Mouse (Mus musculus) midbrain, embryonic 16.5 days (tissue): Measurements from ENCODE around the gene Adra2a. TPM values are rescaled to one million over a fixed set of nuclear protein-coding genes. Genes with fewer than 3 reads are reported as not detected.

Source experiments
- ATAC-seq: fragments of 200-750 bp; cut with Nextera tagmentation; 2 replicates; pipeline ENCODE4 v1.8.0; 2017; ENCODE audit warnings: moderate TSS enrichment
- H3K27ac ChIP-seq: fragments of 300-500 bp; sonication (generic); 2 replicates; pipeline ENCODE4 v1.5.1; 2014; ENCODE audit warnings: mild to moderate bottlenecking, low read length, mixed read lengths
- H3K27me3 ChIP-seq: fragments of 300-500 bp; sonication (generic); 2 replicates; pipeline ENCODE4 v1.6.1; 2014; ENCODE audit warnings: low read depth, low read length, mixed read lengths; ENCODE audit not compliant: control insufficient read depth, insufficient read depth
- H3K36me3 ChIP-seq: fragments of 300-500 bp; sonication (generic); 2 replicates; pipeline ENCODE4 v1.6.1; 2014; ENCODE audit warnings: mild to moderate bottlenecking, low read length, moderate library complexity, mixed read lengths; ENCODE audit not compliant: control insufficient read depth, insufficient read depth
- H3K4me1 ChIP-seq: fragments of 300-500 bp; sonication (generic); 2 replicates; pipeline ENCODE4 v1.6.1; 2014; ENCODE audit warnings: mild to moderate bottlenecking, low read length, mixed read lengths; ENCODE audit not compliant: control insufficient read depth, insufficient read depth
- H3K4me2 ChIP-seq: fragments of 300-500 bp; sonication (generic); 2 replicates; pipeline ENCODE4 v1.6.1; 2014; ENCODE audit warnings: mild to moderate bottlenecking, low read length, mixed read lengths
- H3K4me3 ChIP-seq: fragments of 300-500 bp; sonication (generic); 2 replicates; pipeline ENCODE4 v1.5.1; 2014; ENCODE audit warnings: low read depth, mild to moderate bottlenecking, low read length, moderate library complexity, mixed read lengths
- H3K9ac ChIP-seq: fragments of 300-500 bp; sonication (generic); 2 replicates; pipeline ENCODE4 v1.6.1; 2014; ENCODE audit warnings: low read depth, low read length, mixed read lengths
- H3K9me3 ChIP-seq: fragments of 300-500 bp; sonication (generic); replicated peaks from 2 replicates; pipeline ENCODE4 v1.6.1; 2014; ENCODE audit warnings: mild to moderate bottlenecking, low read length, mixed read lengths; ENCODE audit not compliant: control insufficient read depth, poor library complexity, severe bottlenecking
- WGBS: fragments of 180-500 bp; shearing (Covaris S2); extraction: QIAGEN DNeasy Blood & Tissue Kit; methylation state at CpG from one replicate; pipeline ENCODE4 v1.1.7; 2014; 5-methylcytosine and 5-hydroxymethylcytosine counted together
- polyA plus RNA-seq: library from polyadenylated mRNA; unstranded; fragments of >200 nt; fragmentation: Nextera tagmentation; extraction: Ambion mirVana; gene quantifications from 2 replicates; pipeline ENCODE4 v1.2.1, GENCODE M21; 2015

The Adra2a gene
- polyA plus RNA-seq, 1 experiment from 2014 or later: 3.3 TPM

GRCm38 (mm10) chr19:54068447-54068846 lies 24.5 kb downstream of the Adra2a start:
- no peaks in the 10 kb centered on the region for H3K36me3 ChIP-seq
- 90% methylated on average over 7 of the region's 7 CpGs for WGBS

DNA sequence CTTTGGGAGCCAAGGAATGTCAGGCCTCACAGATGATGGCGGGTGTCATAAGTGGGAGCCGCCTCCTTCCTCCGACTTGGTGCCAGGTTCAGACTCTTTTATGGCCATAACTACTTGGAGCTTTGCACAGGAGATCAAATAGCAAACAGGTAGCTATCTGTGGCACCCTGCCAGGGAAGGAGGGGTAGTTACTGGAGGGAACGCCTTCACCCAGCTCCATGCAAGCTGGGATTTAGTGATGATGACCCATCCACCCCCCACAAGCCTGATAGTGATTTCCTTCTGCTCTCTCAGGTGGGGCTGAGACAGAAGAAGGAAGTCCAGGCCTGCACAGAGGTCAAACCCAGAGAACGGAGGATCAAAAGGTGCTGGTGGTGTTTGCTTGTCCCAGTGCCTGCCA lies 26.6 kb downstream of the Adra2a start:
- H3K27ac ChIP-seq: no peak overlapping the region
- H3K36me3 ChIP-seq: no peaks in the 10 kb centered on the region
- no peak overlapping the region for H3K9ac ChIP-seq
- 90% methylated on average over 5 of the region's 5 CpGs for WGBS
- H3K9me3 ChIP-seq: no peaks in the 10 kb centered on the region
- no peaks in the 10 kb centered on the region for H3K27me3 ChIP-seq
- H3K4me3 ChIP-seq: no peak overlapping the region
- no peak for ATAC-seq
- H3K4me1 ChIP-seq: no peaks in the 10 kb centered on the region
- no peak overlapping the region for H3K4me2 ChIP-seq

More at GRCm38 (mm10) chr19:54068447-54068846, 24.5 kb downstream of the Adra2a start:
- Histone ChIP-seq H3K9me3 (no peaks in the 10 kb centered on the region), H3K4me3 (no peak overlapping the region), H3K4me1 (no peaks in the 10 kb centered on the region), H3K27me3 (no peaks in the 10 kb centered on the region), H3K4me2 (no peak overlapping the region), H3K27ac (no peak overlapping the region), H3K9ac (no peak overlapping the region)
- ATAC-seq: no peak

DNA sequence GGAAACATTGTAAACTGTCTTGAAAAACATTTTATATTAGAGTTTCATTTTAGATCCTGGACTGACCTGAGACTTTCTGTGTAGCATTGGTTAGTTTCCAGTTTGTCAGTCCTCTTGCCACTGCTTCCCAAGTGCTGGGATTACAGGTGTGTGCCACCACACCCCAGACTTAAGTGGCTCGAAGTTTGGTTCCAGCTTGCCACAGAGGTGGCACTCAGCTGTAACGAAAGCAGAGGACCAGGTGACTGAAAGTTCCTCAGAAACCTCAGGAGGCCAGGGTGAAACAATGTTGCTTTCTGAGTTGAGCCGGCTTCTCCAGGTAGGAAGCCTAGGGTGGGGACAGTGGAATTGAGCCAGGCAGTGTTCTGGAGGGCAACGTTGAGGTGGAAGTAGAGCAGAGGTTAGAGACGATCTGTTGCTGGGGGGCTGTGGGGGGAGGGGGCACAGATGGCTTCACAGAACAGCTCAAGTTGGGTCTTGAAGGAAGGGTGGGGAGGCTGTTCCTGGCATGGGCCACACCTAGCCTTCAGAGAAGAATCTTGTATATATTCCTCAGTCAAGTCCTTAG lies 28.4 kb downstream of the Adra2a start:
- 84% methylated on average over 5 of the region's 5 CpGs for WGBS
- Histone ChIP-seq H3K9me3 (no peaks in the 10 kb centered on the region), H3K4me1 (no peaks in the 10 kb centered on the region; the same call in 1 of the 2 replicates), H3K27me3 (no peaks in the 10 kb centered on the region), H3K27ac (no peak overlapping the region), H3K4me3 (no peak overlapping the region), H3K4me2 (no peak overlapping the region), H3K36me3 (no peaks in the 10 kb centered on the region), H3K9ac (no peak overlapping the region)
- ATAC-seq: no peak

- no peak for ATAC-seq
- H3K4me2 ChIP-seq: no peak overlapping the region
- no peaks in the 10 kb centered on the region; the same call in 1 of the 2 replicates for H3K4me1 ChIP-seq
- H3K9me3 ChIP-seq: no peaks in the 10 kb centered on the region
- H3K27me3 ChIP-seq: no peaks in the 10 kb centered on the region; the same call in 1 of the 2 replicates
- 23% methylated on average over 10 of the region's 10 CpGs for WGBS
- no peak overlapping the region for H3K9ac ChIP-seq
- H3K36me3 ChIP-seq: no peaks in the 10 kb centered on the region
- no peak overlapping the region for H3K27ac ChIP-seq
- no peak overlapping the region for H3K4me3 ChIP-seq
Measured at GRCm38 (mm10) chr19:54076362-54077349, 32.7 kb downstream of the Adra2a start.

GRCm38 (mm10) chr19:54081303-54081702 lies 37.4 kb downstream of the Adra2a start:
- Histone ChIP-seq H3K4me3 (no peak overlapping the region), H3K4me2 (no peak overlapping the region), H3K27ac (no peak overlapping the region), H3K27me3 (no peaks in the 10 kb centered on the region; the same call in 1 of the 2 replicates), H3K9me3 (no peaks in the 10 kb centered on the region), H3K9ac (no peak overlapping the region), H3K4me1 (no peaks in the 10 kb centered on the region; the same call in 1 of the 2 replicates), H3K36me3 (no peaks in the 10 kb centered on the region)
- WGBS: 87% methylated on average over 9 of the region's 9 CpGs
- ATAC-seq: no peak

GRCm38 (mm10) chr19:54081716-54082165 lies 37.8 kb downstream of the Adra2a start:
- ATAC-seq: no peak
- no peak overlapping the region for H3K4me2 ChIP-seq
- H3K4me1 ChIP-seq: no peaks in the 10 kb centered on the region; the same call in 1 of the 2 replicates
- no peaks in the 10 kb centered on the region for H3K9me3 ChIP-seq
- 88% methylated on average over 9 of the region's 9 CpGs for WGBS
- no peak overlapping the region for H3K9ac ChIP-seq
- no peaks in the 10 kb centered on the region for H3K36me3 ChIP-seq
- H3K4me3 ChIP-seq: no peak overlapping the region
- no peak overlapping the region for H3K27ac ChIP-seq
- H3K27me3 ChIP-seq: no peaks in the 10 kb centered on the region; the same call in 1 of the 2 replicates

- no peak for ATAC-seq
- Histone ChIP-seq H3K9ac (no peak overlapping the region), H3K4me1 (no peaks in the 10 kb centered on the region), H3K9me3 (no peaks in the 10 kb centered on the region), H3K36me3 (no peaks in the 10 kb centered on the region), H3K27me3 (no peaks in the 10 kb centered on the region), H3K4me2 (no peak overlapping the region), H3K4me3 (no peak overlapping the region), H3K27ac (no peak overlapping the region)
- 76% methylated on average over 10 of the region's 10 CpGs for WGBS
Measured at GRCm38 (mm10) chr19:54087319-54087718, 43.4 kb downstream of the Adra2a start.

- no peak overlapping the region for H3K4me2 ChIP-seq
- no peak for ATAC-seq
- H3K4me3 ChIP-seq: no peak overlapping the region
- H3K36me3 ChIP-seq: no peaks in the 10 kb centered on the region
- H3K4me1 ChIP-seq: peaks cover 8% of the 10 kb centered on the region
- WGBS: 91% methylated on average over 3 of the region's 3 CpGs
- H3K27ac ChIP-seq: no peak overlapping the region
- H3K27me3 ChIP-seq: no peaks in the 10 kb centered on the region
- no peak overlapping the region for H3K9ac ChIP-seq
- no peaks in the 10 kb centered on the region for H3K9me3 ChIP-seq
Measured at GRCm38 (mm10) chr19:54093599-54093998, 49.6 kb downstream of the Adra2a start.

GRCm38 (mm10) chr19:54095716-54096115 lies 51.8 kb downstream of the Adra2a start:
- Histone ChIP-seq H3K4me2 (no peak overlapping the region), H3K36me3 (no peaks in the 10 kb centered on the region), H3K4me1 (peaks cover 8% of the 10 kb centered on the region), H3K27ac (no peak overlapping the region), H3K4me3 (no peak overlapping the region), H3K9me3 (no peaks in the 10 kb centered on the region), H3K9ac (no peak overlapping the region), H3K27me3 (no peaks in the 10 kb centered on the region)
- WGBS: 39% methylated on average over 5 of the region's 5 CpGs
- ATAC-seq: peak; percentile 45; the same call in 1 of the 2 replicates
